Mouse (Mus musculus): Measurements from ENCODE around the gene Arsg.

Gene Arsg

GRCm38 (mm10) chr11:109544432-109544831 is 71.3 kb downstream of the Arsg start:
- DNase-seq (ENCODE audit: low read depth, low spot score) = no peak

- no peak for DNase-seq (ENCODE audit: low read depth, low spot score)
Measured at GRCm38 (mm10) chr11:109545265-109545664, 72.1 kb downstream of the Arsg start.

GRCm38 (mm10) chr11:109545700-109546143 is 72.5 kb downstream of the Arsg start:
- DNase-seq (ENCODE audit: low read depth, low spot score) = no peak

DNA sequence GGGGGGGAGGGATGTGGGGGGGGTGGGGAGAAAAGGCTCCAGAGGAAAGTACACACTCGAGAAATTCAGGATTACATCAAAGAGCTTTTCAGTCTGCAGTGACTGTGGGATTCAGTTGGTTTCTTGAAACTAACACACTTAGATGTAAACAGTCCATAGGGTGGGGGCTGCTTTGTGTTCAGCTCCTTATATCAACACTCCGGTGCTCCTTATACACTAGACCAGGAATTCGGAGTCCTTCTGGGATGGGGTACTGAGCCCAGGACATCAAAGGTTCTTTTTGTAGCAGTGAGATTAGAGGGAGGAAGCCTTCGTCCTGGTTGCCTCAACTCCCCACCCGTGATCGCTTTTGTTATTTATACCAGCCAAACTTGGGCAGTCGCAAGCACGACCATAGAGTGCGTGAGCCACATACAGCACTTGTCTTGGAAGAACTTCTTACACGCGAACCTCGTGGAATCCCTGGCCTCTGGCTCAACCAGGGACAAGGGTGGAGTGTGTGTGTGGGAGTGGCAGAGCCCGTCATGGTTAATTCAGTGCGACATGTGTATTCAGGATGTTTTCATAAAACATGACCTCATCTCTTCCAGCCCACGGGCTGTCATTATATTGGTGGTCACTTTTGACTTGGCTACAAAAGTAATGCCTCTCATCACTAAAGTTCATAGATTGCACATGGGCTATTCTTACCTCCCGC is 73.3 kb downstream of the Arsg start:
- no peak for DNase-seq (ENCODE audit: low read depth, low spot score)

GRCm38 (mm10) chr11:109547652-109548051 is 74.5 kb downstream of the Arsg start:
- no peak for DNase-seq (ENCODE audit: low read depth, low spot score)

DNA sequence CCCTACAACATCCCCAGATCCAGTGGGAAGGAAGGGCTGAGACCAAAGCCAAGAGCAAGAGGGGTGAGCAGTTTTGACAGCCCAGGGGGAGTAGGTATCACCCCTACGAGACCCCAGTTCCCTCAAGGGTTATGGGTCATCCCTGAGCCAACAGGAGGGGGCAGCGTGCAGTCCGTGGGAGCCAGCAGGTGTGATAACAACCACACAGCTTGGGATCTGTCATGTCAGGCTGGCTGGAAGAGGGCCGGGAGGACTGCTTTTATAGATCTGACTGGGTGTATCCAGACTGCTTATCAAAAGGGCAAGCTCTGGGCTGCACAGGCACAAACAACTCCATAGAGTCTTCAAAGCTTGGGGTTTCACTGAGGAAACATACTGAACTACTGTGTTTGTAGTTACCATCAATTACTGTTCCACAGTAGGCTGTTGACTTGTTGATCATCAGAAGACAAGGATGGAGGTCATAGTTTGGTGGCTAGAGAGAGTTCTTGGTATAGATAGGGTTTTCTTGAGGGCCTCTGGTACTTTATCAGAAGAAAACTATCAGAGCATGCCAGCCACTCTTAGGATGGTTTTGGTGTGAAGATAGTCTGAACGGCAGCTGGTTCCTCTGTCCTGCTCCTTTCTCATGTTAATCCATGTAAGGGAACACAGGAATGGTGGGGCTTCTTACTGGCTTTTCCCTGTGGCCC is 76.6 kb downstream of the Arsg start:
- no peak for DNase-seq (ENCODE audit: low read depth, low spot score)

GRCm38 (mm10) chr11:109553921-109554320 is 80.7 kb downstream of the Arsg start:
- no peak for DNase-seq (ENCODE audit: low read depth, low spot score)

DNA sequence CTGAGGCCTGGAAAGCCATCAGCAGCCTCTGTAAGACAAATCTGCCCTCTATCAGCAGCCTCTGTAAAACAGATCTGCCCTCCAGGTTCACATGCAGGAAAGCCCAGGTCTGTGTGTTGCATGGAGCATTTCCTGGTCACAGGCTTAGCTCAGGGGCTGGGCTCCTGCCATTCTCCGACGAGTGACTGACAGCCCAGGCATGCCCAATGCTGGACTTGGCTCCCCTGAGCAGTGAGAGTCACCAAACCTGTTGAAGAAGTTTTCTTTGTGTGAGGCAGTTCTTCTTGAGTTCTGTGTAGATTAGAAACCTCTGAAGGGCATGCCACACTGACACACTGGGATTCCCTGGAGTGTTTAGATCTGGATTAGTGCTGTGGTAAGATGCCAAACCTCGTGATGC is 81.3 kb downstream of the Arsg start:
- DNase-seq (ENCODE audit: low read depth, low spot score) = no peak

- DNase-seq (ENCODE audit: low read depth, low spot score) = no peak
Measured at GRCm38 (mm10) chr11:109556130-109556529, 83.0 kb downstream of the Arsg start.

GRCm38 (mm10) chr11:109557419-109557818 is 84.2 kb downstream of the Arsg start:
- no peak for DNase-seq (ENCODE audit: low read depth, low spot score)

GRCm38 (mm10) chr11:109559241-109559640 is 86.1 kb downstream of the Arsg start:
- no peak for DNase-seq (ENCODE audit: low read depth, low spot score)

DNA sequence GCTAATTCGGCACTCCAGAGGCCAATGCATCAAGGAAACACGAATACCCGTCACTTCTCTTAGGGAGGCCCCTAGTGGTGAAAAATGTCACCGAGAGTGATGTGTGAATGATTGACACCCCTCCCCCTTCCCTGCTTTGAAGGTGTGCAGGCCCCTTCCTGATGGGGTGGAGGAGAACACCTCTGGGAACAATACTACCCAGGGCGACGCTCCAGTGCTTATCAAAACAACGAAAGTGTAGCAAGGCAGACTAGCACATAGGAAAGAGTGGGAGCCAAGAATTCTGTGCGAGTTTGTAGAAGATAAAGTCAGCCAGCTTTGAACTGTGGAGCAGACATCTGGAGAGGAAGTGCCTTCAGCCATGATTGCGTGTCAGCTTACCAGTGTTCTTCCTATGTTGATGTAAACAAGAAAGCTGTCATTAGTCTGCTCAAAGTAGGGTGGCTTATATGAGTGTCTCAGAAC is 87.7 kb downstream of the Arsg start:
- DNase-seq (ENCODE audit: low read depth, low spot score) = no peak

GRCm38 (mm10) chr11:109561445-109561844 is 88.3 kb downstream of the Arsg start:
- no peak for DNase-seq (ENCODE audit: low read depth, low spot score)

DNA sequence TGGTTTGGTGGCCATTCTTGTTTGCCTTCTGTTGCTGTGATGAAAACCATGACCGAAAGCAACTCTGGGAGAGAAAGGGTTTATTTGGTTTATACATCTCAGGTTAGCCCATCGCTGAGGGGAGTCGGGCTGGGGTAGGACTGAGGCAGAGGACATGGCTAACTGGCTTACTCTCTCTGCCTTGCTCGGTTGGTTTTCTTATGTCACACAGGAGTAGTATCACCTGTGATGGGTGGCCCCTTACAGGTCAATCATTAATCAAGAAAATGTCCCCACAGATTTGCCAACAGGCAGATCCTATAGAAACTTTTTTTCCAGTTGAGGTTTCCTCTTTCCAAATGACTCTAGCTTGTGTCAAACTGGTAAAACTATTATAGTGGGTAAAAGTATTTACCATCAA is 90.5 kb downstream of the Arsg start:
- DNase-seq (ENCODE audit: low read depth, low spot score) = no peak

GRCm38 (mm10) chr11:109564466-109565214 is 91.5 kb downstream of the Arsg start:
- no peak for DNase-seq (ENCODE audit: low read depth, low spot score)

DNA sequence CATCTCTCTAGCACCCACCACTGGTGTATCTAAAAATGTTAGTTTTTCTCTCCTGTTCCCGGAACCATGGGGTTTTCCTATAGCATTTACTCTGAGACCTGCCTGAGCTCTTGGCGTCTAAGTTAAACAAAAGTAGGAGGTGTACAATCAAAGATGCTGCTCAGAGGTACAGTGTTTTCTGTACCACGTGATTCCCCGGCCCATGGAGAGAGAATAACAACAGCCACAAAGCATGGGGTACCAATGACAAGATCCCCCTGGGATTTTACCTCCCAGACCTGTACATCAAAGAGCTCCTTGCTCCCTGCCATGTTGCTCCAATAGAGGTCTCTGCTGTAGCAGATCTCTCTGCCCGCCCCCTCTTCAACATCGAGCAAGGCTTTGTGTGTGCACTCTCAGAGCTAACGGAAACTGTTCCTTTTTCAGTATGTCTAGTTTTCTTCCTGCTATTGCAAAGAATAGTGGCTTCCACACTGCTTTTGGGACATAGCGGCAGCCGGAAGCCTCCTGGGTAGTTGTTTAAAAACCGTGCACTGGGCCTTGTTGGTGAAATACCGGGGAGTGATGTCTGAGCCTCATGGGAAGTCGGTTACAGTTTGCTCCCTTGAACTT is 95.9 kb downstream of the Arsg start:
- no peak for DNase-seq (ENCODE audit: low read depth, low spot score)

- no peak for DNase-seq (ENCODE audit: low read depth, low spot score)
Measured at GRCm38 (mm10) chr11:109569809-109570208, 96.6 kb downstream of the Arsg start.

GRCm38 (mm10) chr11:109572051-109572450 is 98.9 kb downstream of the Arsg start:
- DNase-seq (ENCODE audit: low read depth, low spot score) = no peak

DNA sequence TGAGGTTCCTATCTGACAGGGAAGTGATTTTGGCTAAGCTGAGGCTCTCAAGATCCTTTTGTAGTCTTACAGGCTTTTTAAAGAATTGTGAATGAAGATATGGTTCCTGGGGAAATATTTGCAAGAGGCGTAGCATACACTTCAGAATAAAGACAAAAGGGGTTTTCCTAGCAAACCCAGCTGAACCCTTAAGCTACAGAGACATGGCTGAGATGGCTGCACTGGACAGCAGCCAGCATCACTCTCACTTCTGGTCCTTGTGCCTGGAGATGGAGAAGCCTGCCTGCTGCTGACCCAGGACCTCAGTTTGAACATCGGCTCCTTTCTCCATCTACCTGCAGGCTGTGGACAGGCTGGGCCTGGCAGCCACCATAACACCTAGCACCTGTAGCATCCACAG is 101.4 kb downstream of the Arsg start:
- no peak for DNase-seq (ENCODE audit: low read depth, low spot score)

GRCm38 (mm10) chr11:109575832-109576231 is 102.7 kb downstream of the Arsg start:
- DNase-seq (ENCODE audit: low read depth, low spot score) = peak; percentile 37

DNA sequence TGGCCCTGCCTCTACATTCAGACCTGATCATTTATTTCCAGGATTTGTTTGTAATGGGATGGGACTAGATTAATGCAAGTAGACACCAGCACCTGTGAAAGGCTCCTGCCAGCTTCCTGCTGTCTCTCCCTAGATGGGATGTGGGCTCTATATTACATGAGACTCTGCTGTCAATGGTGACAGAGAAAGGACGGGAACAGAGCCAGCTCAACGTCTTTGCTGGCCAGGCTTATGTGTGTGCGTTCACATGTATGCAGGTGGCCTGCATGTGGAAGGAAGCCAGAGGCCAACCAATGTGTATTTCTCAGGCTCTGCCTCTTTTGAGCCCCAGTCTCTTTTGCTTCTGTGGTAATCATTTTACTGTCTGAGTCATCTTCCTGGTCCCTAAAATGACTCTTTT is 105.4 kb downstream of the Arsg start:
- DNase-seq (ENCODE audit: low read depth, low spot score) = no peak

DNA sequence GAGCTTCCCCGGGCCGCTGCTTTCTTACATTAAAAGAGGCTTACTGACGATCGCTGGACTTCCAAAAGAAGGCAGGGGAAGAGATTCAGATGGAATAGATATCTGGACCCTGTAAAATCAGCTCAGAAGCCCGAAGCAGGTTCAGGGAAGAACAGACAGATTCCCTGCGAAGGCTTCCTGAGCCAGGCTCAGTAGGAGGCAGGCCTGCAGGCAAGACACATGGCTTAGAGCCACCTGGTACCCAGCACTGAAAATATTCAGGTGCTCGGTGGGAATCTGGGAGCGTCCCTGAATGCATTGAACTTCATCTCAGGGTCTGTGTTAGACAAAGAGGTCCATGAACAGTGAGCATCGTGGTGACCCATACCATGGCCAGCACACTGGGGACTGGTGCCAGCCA is 106.8 kb downstream of the Arsg start:
- DNase-seq (ENCODE audit: low read depth, low spot score) = no peak

Data from brain, embryonic 18.5 days (tissue).